Mouse (Mus musculus) hindbrain, embryonic 10.5 days (tissue): ENCODE data around the gene Hmx1. TPM values are rescaled to one million over a fixed set of nuclear protein-coding genes. Genes with fewer than 3 reads are reported as not detected.

Source experiments
- DNase-seq: peaks from one replicate; pipeline ENCODE4 v3.0.0-alpha.2; 2017; ENCODE audit warnings: low spot score
- H3K27ac ChIP-seq: fragments of 300-500 bp; sonication (generic); 2 replicates; pipeline ENCODE4 v1.5.1; 2016; ENCODE audit warnings: mild to moderate bottlenecking, moderate library complexity
- H3K27me3 ChIP-seq: fragments of 300-500 bp; sonication (generic); 2 replicates; pipeline ENCODE4 v1.6.1; 2016; ENCODE audit warnings: mild to moderate bottlenecking; ENCODE audit not compliant: poor library complexity, insufficient read depth, severe bottlenecking
- H3K36me3 ChIP-seq: fragments of 300-500 bp; sonication (generic); 2 replicates; pipeline ENCODE4 v1.6.1; 2016; ENCODE audit warnings: mild to moderate bottlenecking, moderate library complexity
- H3K4me1 ChIP-seq: fragments of 300-500 bp; sonication (generic); replicated peaks from 2 replicates; pipeline ENCODE4 v1.6.1; 2016; ENCODE audit warnings: mild to moderate bottlenecking
- H3K4me3 ChIP-seq: fragments of 300-500 bp; sonication (generic); 2 replicates; pipeline ENCODE4 v1.5.1; 2016; ENCODE audit warnings: mild to moderate bottlenecking, moderate library complexity
- H3K9me3 ChIP-seq: fragments of 300-500 bp; sonication (generic); 2 replicates; pipeline ENCODE4 v1.6.1; 2016; ENCODE audit warnings: mild to moderate bottlenecking, moderate library complexity
- WGBS: fragments of 180-500 bp; shearing (Covaris S2); methylation state at CpG from one replicate; pipeline ENCODE4 v1.1.7; 2016; 5-methylcytosine and 5-hydroxymethylcytosine counted together
- polyA plus RNA-seq: library from polyadenylated mRNA; unstranded; fragments of >200 nt; fragmentation: Nextera tagmentation; extraction: Ambion mirVana; gene quantifications from 2 replicates; pipeline ENCODE4 v1.2.1, GENCODE M21; 2016

Gene Hmx1
- polyA plus RNA-seq, 1 experiment from 2014 or later, result 2.7 TPM

GRCm38 (mm10) chr5:35411028-35411427, 22.1 kb downstream of the Hmx1 start:
- Histone ChIP-seq H3K4me3 (no peak overlapping the region), H3K4me1 (peaks cover 12% of the 10 kb centered on the region), H3K36me3 (no peaks in the 10 kb centered on the region), H3K9me3 (no peaks in the 10 kb centered on the region), H3K27me3 (peaks cover 99% of the 10 kb centered on the region), H3K27ac (no peak overlapping the region)
- 66% methylated on average over 10 of the region's 10 CpGs for WGBS
- DNase-seq, result no peak

- no peak overlapping the region for H3K27ac ChIP-seq
- no peaks in the 10 kb centered on the region for H3K9me3 ChIP-seq
- no peak overlapping the region for H3K4me3 ChIP-seq
- H3K36me3 ChIP-seq, result no peaks in the 10 kb centered on the region
- peaks cover 25% of the 10 kb centered on the region for H3K4me1 ChIP-seq
- DNase-seq, result no peak
- peaks cover 99% of the 10 kb centered on the region for H3K27me3 ChIP-seq
- 39% methylated on average over 12 of the region's 12 CpGs for WGBS
These were observed 23.9 kb downstream of the Hmx1 start for GRCm38 (mm10) chr5:35412833-35413232.

GRCm38 (mm10) chr5:35417707-35418106, 28.8 kb downstream of the Hmx1 start:
- 11% methylated on average over 7 of the region's 7 CpGs for WGBS
- peaks cover 100% of the 10 kb centered on the region for H3K27me3 ChIP-seq
- no peaks in the 10 kb centered on the region for H3K36me3 ChIP-seq
- H3K4me3 ChIP-seq, result no peak overlapping the region
- DNase-seq, result peak; percentile 79
- no peaks in the 10 kb centered on the region for H3K9me3 ChIP-seq
- peaks cover 31% of the 10 kb centered on the region for H3K4me1 ChIP-seq
- 0 out of 2 replicates have a peak overlapping the region, but pooled peaks have one; percentile 16 for H3K27ac ChIP-seq

- DNase-seq, result no peak
- Histone ChIP-seq H3K9me3 (no peaks in the 10 kb centered on the region), H3K27ac (no peak overlapping the region), H3K4me1 (peaks cover 44% of the 10 kb centered on the region), H3K27me3 (peaks cover 100% of the 10 kb centered on the region), H3K36me3 (no peaks in the 10 kb centered on the region), H3K4me3 (no peak overlapping the region)
- 78% methylated on average over 4 of the region's 4 CpGs for WGBS
These were observed 32.7 kb downstream of the Hmx1 start for GRCm38 (mm10) chr5:35421622-35422021.

GRCm38 (mm10) chr5:35425218-35425617, 36.3 kb downstream of the Hmx1 start:
- H3K27me3 ChIP-seq, result peaks cover 100% of the 10 kb centered on the region

GRCm38 (mm10) chr5:35427901-35428300, 39.0 kb downstream of the Hmx1 start:
- Histone ChIP-seq H3K4me3 (no peak overlapping the region), H3K36me3 (no peaks in the 10 kb centered on the region), H3K9me3 (no peaks in the 10 kb centered on the region), H3K27ac (no peak overlapping the region), H3K4me1 (peaks cover 43% of the 10 kb centered on the region), H3K27me3 (peaks cover 100% of the 10 kb centered on the region)
- 72% methylated on average over 6 of the region's 6 CpGs for WGBS
- no peak for DNase-seq

More at GRCm38 (mm10) chr5:35425218-35425617, 36.3 kb downstream of the Hmx1 start:
- H3K9me3 ChIP-seq, result no peaks in the 10 kb centered on the region
- H3K27ac ChIP-seq, result peak overlapping the region; percentile 59
- H3K4me1 ChIP-seq, result peaks cover 43% of the 10 kb centered on the region
- 10% methylated on average over 11 of the region's 11 CpGs for WGBS
- peak; percentile 75 for DNase-seq
- no peaks in the 10 kb centered on the region for H3K36me3 ChIP-seq
- H3K4me3 ChIP-seq, result no peak overlapping the region

- WGBS, result 82% methylated on average over 6 of the region's 6 CpGs
- H3K27ac ChIP-seq, result no peak overlapping the region
- H3K4me1 ChIP-seq, result peaks cover 43% of the 10 kb centered on the region
- H3K36me3 ChIP-seq, result no peaks in the 10 kb centered on the region
- H3K9me3 ChIP-seq, result no peaks in the 10 kb centered on the region
- H3K4me3 ChIP-seq, result no peak overlapping the region
- DNase-seq, result no peak
- H3K27me3 ChIP-seq, result peaks cover 100% of the 10 kb centered on the region
These were observed 39.5 kb downstream of the Hmx1 start for GRCm38 (mm10) chr5:35428421-35428820.

- no peaks in the 10 kb centered on the region for H3K36me3 ChIP-seq
- peaks cover 8% of the 10 kb centered on the region for H3K9me3 ChIP-seq
- H3K27me3 ChIP-seq, result peaks cover 72% of the 10 kb centered on the region
- DNase-seq, result no peak
- H3K27ac ChIP-seq, result no peak overlapping the region
- peaks cover 13% of the 10 kb centered on the region for H3K4me1 ChIP-seq
- WGBS, result 83% methylated on average over 6 of the region's 6 CpGs
- H3K4me3 ChIP-seq, result no peak overlapping the region
These were observed 43.2 kb downstream of the Hmx1 start for GRCm38 (mm10) chr5:35432098-35432497.

DNA sequence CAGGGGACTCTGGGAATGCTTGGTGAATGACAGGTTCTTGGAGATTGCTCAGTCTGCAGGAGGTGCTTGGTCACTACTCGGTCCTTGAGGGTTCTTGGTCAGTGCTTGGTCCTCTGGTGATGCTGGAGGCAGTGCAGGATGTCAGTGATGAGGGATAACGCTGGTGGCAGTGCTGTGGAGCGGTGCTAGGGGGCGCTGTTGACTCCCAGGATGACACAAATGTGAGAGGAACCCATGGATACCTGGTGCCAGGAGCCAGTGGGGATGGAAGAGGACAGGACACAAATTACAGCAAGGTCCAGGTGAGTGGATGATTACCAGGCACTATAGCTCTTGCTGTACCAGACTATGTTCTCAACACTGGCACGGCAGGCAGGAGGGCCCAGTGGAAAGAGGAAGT, 45.1 kb downstream of the Hmx1 start:
- no peak for DNase-seq
- Histone ChIP-seq H3K4me3 (no peak overlapping the region), H3K27me3 (peaks cover 53% of the 10 kb centered on the region)

GRCm38 (mm10) chr5:35434703-35435102, 45.8 kb downstream of the Hmx1 start:
- no peaks in the 10 kb centered on the region; the same call in 1 of the 2 replicates for H3K4me1 ChIP-seq
- no peak overlapping the region for H3K4me3 ChIP-seq
- peaks cover 23% of the 10 kb centered on the region for H3K9me3 ChIP-seq
- no peak overlapping the region for H3K27ac ChIP-seq
- H3K36me3 ChIP-seq, result no peaks in the 10 kb centered on the region
- WGBS, result 67% methylated on average over 6 of the region's 6 CpGs
- no peak for DNase-seq
- peaks cover 46% of the 10 kb centered on the region for H3K27me3 ChIP-seq

More for the DNA sequence above, 45.1 kb downstream of the Hmx1 start:
- no peaks in the 10 kb centered on the region; the same call in 1 of the 2 replicates for H3K4me1 ChIP-seq
- H3K27ac ChIP-seq, result no peak overlapping the region
- no peaks in the 10 kb centered on the region for H3K36me3 ChIP-seq
- WGBS, result 44% methylated on average over 5 of the region's 5 CpGs
- peaks cover 21% of the 10 kb centered on the region for H3K9me3 ChIP-seq

GRCm38 (mm10) chr5:35438805-35439204, 49.9 kb downstream of the Hmx1 start:
- H3K4me3 ChIP-seq, result no peak overlapping the region
- 85% methylated on average over 6 of the region's 6 CpGs for WGBS
- peaks cover 24% of the 10 kb centered on the region for H3K27me3 ChIP-seq
- H3K9me3 ChIP-seq, result peaks cover 23% of the 10 kb centered on the region
- H3K36me3 ChIP-seq, result no peaks in the 10 kb centered on the region
- DNase-seq, result no peak
- H3K27ac ChIP-seq, result no peak overlapping the region
- H3K4me1 ChIP-seq, result peaks cover 13% of the 10 kb centered on the region

GRCm38 (mm10) chr5:35440459-35440858, 51.6 kb downstream of the Hmx1 start:
- no peak overlapping the region for H3K27ac ChIP-seq
- WGBS, result 46% methylated on average over 8 of the region's 8 CpGs
- no peak for DNase-seq
- no peak overlapping the region for H3K4me3 ChIP-seq
- H3K27me3 ChIP-seq, result peaks cover 19% of the 10 kb centered on the region
- peaks cover 20% of the 10 kb centered on the region for H3K4me1 ChIP-seq
- peaks cover 23% of the 10 kb centered on the region for H3K9me3 ChIP-seq
- no peaks in the 10 kb centered on the region for H3K36me3 ChIP-seq

- Histone ChIP-seq H3K27ac (no peak overlapping the region), H3K4me1 (peaks cover 21% of the 10 kb centered on the region), H3K9me3 (peaks cover 17% of the 10 kb centered on the region), H3K27me3 (peaks cover 22% of the 10 kb centered on the region), H3K4me3 (no peak overlapping the region), H3K36me3 (no peaks in the 10 kb centered on the region)
- 73% methylated on average over 9 of the region's 9 CpGs for WGBS
- no peak for DNase-seq
These were observed 52.5 kb downstream of the Hmx1 start for GRCm38 (mm10) chr5:35441411-35441810.

- Histone ChIP-seq H3K4me3 (no peak overlapping the region), H3K27ac (peak overlapping the region; percentile 40; the same call in 1 of the 2 replicates), H3K27me3 (peaks cover 41% of the 10 kb centered on the region), H3K4me1 (peaks cover 34% of the 10 kb centered on the region), H3K36me3 (no peaks in the 10 kb centered on the region), H3K9me3 (no peaks in the 10 kb centered on the region)
- no peak for DNase-seq
- 89% methylated on average over 12 of the region's 12 CpGs for WGBS
These were observed 55.8 kb downstream of the Hmx1 start for GRCm38 (mm10) chr5:35444731-35445130.
